Mouse (Mus musculus) forebrain, postnatal 0 days (tissue): ENCODE results near the gene Apba1. TPM values are rescaled to one million over a fixed set of nuclear protein-coding genes. Genes with fewer than 3 reads are reported as not detected.

ENCODE experiments used
- ATAC-seq: fragments of 200-750 bp; cut with Nextera tagmentation; 2 replicates; pipeline ENCODE4 v1.8.0; 2017; ENCODE audit warnings: mild to moderate bottlenecking, moderate library complexity
- DNase-seq: peaks from one replicate; pipeline ENCODE4 v3.0.0-alpha.2; 2015
- H3K27ac ChIP-seq: fragments of 300-500 bp; sonication (generic); 2 replicates; pipeline ENCODE4 v1.5.1; 2014; ENCODE audit warnings: low read depth, mild to moderate bottlenecking, antibody characterized with exemption, low read length, moderate library complexity, mixed read lengths
- H3K27me3 ChIP-seq: fragments of 300-500 bp; sonication (generic); 2 replicates; pipeline ENCODE4 v1.6.1; 2014; ENCODE audit warnings: mild to moderate bottlenecking, low read length, mixed read lengths; ENCODE audit not compliant: insufficient read depth
- H3K36me3 ChIP-seq: fragments of 300-500 bp; sonication (generic); 2 replicates; pipeline ENCODE4 v1.6.1; 2014; ENCODE audit warnings: mild to moderate bottlenecking, moderate library complexity; ENCODE audit not compliant: insufficient read depth
- H3K4me1 ChIP-seq: fragments of 300-500 bp; sonication (generic); 2 replicates; pipeline ENCODE4 v1.6.1; 2014; ENCODE audit warnings: antibody characterized with exemption; ENCODE audit not compliant: insufficient read depth
- H3K4me2 ChIP-seq: fragments of 300-500 bp; sonication (generic); 2 replicates; pipeline ENCODE4 v1.6.1; 2014; ENCODE audit warnings: low read depth, mild to moderate bottlenecking, moderate library complexity
- H3K4me3 ChIP-seq: fragments of 300-500 bp; sonication (generic); 2 replicates; pipeline ENCODE4 v1.5.1; 2014; ENCODE audit warnings: low read depth, low read length, mixed read lengths
- H3K9ac ChIP-seq: fragments of 300-500 bp; sonication (generic); 2 replicates; pipeline ENCODE4 v1.6.1; 2014; ENCODE audit warnings: mild to moderate bottlenecking
- H3K9me3 ChIP-seq: fragments of 300-500 bp; sonication (generic); 2 replicates; pipeline ENCODE4 v1.6.1; 2016; ENCODE audit warnings: low read length
- CTCF ChIP-seq: sonication (generic); IDR thresholded peaks from 2 replicates; pipeline ENCODE4 v1.5.1; 2016; ENCODE audit warnings: antibody characterized with exemption, control low read depth, low read depth
- WGBS: fragments of 180-500 bp; shearing (Covaris S2); extraction: QIAGEN DNeasy Blood & Tissue Kit; methylation state at CpG from one replicate; pipeline ENCODE4 v1.1.7; 2014; 5-methylcytosine and 5-hydroxymethylcytosine counted together
- polyA plus RNA-seq: library from polyadenylated mRNA; unstranded; fragments of >200 nt; fragmentation: Nextera tagmentation; extraction: Ambion mirVana; gene quantifications from 2 replicates; pipeline ENCODE4 v1.2.1, GENCODE M21; 2015
- total RNA-seq: library from RNA; depleted of rRNA; stranded (reverse); fragments of >200 nt; gene quantifications from 2 replicates; pipeline ENCODE4 v1.2.3, GENCODE M21; 2014

Gene Apba1
- total and polyA plus RNA-seq, 2 experiments from 2014 or later: 10.8 to 95.2 TPM

GRCm38 (mm10) chr19:23768864-23769263 is 10.2 kb downstream of the Apba1 start:
- H3K4me3 ChIP-seq: no peak overlapping the region
- H3K9ac ChIP-seq: no peak overlapping the region
- peaks cover 6% of the 10 kb centered on the region for H3K4me1 ChIP-seq
- no peak overlapping the region for H3K4me2 ChIP-seq
- H3K9me3 ChIP-seq: no peaks in the 10 kb centered on the region
- H3K27me3 ChIP-seq: no peaks in the 10 kb centered on the region
- 56% methylated on average over 5 of the region's 5 CpGs for WGBS
- TF ChIP-seq CTCF: no peak
- DNase-seq (no peak), ATAC-seq (no peak)
- no peak overlapping the region for H3K27ac ChIP-seq
- H3K36me3 ChIP-seq: no peaks in the 10 kb centered on the region

- Histone ChIP-seq H3K9me3 (no peaks in the 10 kb centered on the region), H3K36me3 (no peaks in the 10 kb centered on the region), H3K4me2 (no peak overlapping the region; the same call in 1 of the 2 replicates), H3K4me1 (peaks cover 6% of the 10 kb centered on the region), H3K4me3 (no peak overlapping the region), H3K9ac (no peak overlapping the region), H3K27ac (no peak overlapping the region), H3K27me3 (no peaks in the 10 kb centered on the region)
- TF ChIP-seq CTCF: no peak
- DNase-seq (peak; percentile 57), ATAC-seq (peak; percentile 63)
- 20% methylated on average over 10 of the region's 10 CpGs for WGBS
Measured at GRCm38 (mm10) chr19:23770494-23771423, 12.1 kb downstream of the Apba1 start.

- Histone ChIP-seq H3K4me1 (peaks cover 6% of the 10 kb centered on the region), H3K27ac (no peak overlapping the region), H3K36me3 (no peaks in the 10 kb centered on the region), H3K4me3 (no peak overlapping the region), H3K9ac (no peak overlapping the region), H3K9me3 (no peaks in the 10 kb centered on the region), H3K4me2 (no peak overlapping the region), H3K27me3 (no peaks in the 10 kb centered on the region)
- WGBS: 72% methylated on average over 7 of the region's 7 CpGs
- peak; percentile 54 for TF ChIP-seq CTCF
- no peak for ATAC-seq
- no peak for DNase-seq
Measured at GRCm38 (mm10) chr19:23771971-23772370, 13.3 kb downstream of the Apba1 start.

- no peaks in the 10 kb centered on the region for H3K27me3 ChIP-seq
- no peak overlapping the region for H3K4me2 ChIP-seq
- no peak overlapping the region for H3K9ac ChIP-seq
- H3K9me3 ChIP-seq: no peaks in the 10 kb centered on the region
- DNase-seq (no peak), ATAC-seq (peak; percentile 34; the same call in 1 of the 2 replicates)
- H3K4me1 ChIP-seq: peaks cover 4% of the 10 kb centered on the region
- H3K36me3 ChIP-seq: no peaks in the 10 kb centered on the region
- H3K4me3 ChIP-seq: no peak overlapping the region
- H3K27ac ChIP-seq: no peak overlapping the region
- 61% methylated on average over 6 of the region's 6 CpGs for whole genome bisulfite sequencing
- TF ChIP-seq CTCF: no peak
Measured at GRCm38 (mm10) chr19:23775356-23775755, 16.7 kb downstream of the Apba1 start.

- Histone ChIP-seq H3K4me3 (no peak overlapping the region), H3K27me3 (no peaks in the 10 kb centered on the region), H3K4me1 (peaks cover 4% of the 10 kb centered on the region; the same call in 1 of the 2 replicates), H3K36me3 (no peaks in the 10 kb centered on the region), H3K9me3 (no peaks in the 10 kb centered on the region), H3K4me2 (no peak overlapping the region), H3K9ac (no peak overlapping the region), H3K27ac (no peak overlapping the region)
- TF ChIP-seq CTCF: no peak
- DNase-seq (no peak), ATAC-seq (no peak)
Measured at GRCm38 (mm10) chr19:23779130-23779529, 20.4 kb downstream of the Apba1 start.

GRCm38 (mm10) chr19:23780105-23780504 is 21.4 kb downstream of the Apba1 start:
- no peak for TF ChIP-seq CTCF

GRCm38 (mm10) chr19:23781968-23782367 is 23.3 kb downstream of the Apba1 start:
- Histone ChIP-seq H3K9ac (no peak overlapping the region), H3K4me3 (no peak overlapping the region), H3K4me1 (peaks cover 4% of the 10 kb centered on the region; the same call in 1 of the 2 replicates), H3K9me3 (no peaks in the 10 kb centered on the region), H3K27ac (no peak overlapping the region), H3K4me2 (no peak overlapping the region), H3K36me3 (no peaks in the 10 kb centered on the region), H3K27me3 (no peaks in the 10 kb centered on the region)
- DNase-seq (no peak), ATAC-seq (peak; percentile 29; the same call in 1 of the 2 replicates)
- WGBS: 14% methylated on average over 9 of the region's 9 CpGs
- TF ChIP-seq CTCF: no peak

More at GRCm38 (mm10) chr19:23780105-23780504, 21.4 kb downstream of the Apba1 start:
- Histone ChIP-seq H3K4me2 (no peak overlapping the region), H3K27ac (no peak overlapping the region), H3K9me3 (no peaks in the 10 kb centered on the region), H3K4me1 (peaks cover 4% of the 10 kb centered on the region; the same call in 1 of the 2 replicates), H3K36me3 (no peaks in the 10 kb centered on the region), H3K9ac (no peak overlapping the region), H3K27me3 (no peaks in the 10 kb centered on the region), H3K4me3 (no peak overlapping the region)
- DNase-seq: no peak
- WGBS: 87% methylated on average over 4 of the region's 4 CpGs
- no peak for ATAC-seq
